Mouse (Mus musculus): ENCODE data around the gene Gzmm. TPM values are rescaled to one million over a fixed set of nuclear protein-coding genes. Genes with fewer than 3 reads are reported as not detected.

Gzmm gene
- polyA plus RNA-seq, 1 experiment, result 0.94 TPM

- Histone ChIP-seq H3K36me3 (ENCODE audit: control insufficient read depth, insufficient read depth, low read length) (no peaks in the 10 kb centered on the region), H3K4me1 (ENCODE audit: control insufficient read depth, insufficient read depth, low read length) (peaks cover 8% of the 10 kb centered on the region), H3K27ac (ENCODE audit: insufficient read depth, low read depth, low read length) (no peak overlapping the region), H3K4me3 (ENCODE audit: insufficient read depth, low read depth, low read length) (peak overlapping the region; percentile 89), H3K27me3 (replicated peaks; ENCODE audit: control insufficient read depth, insufficient read depth, low read length) (no peaks in the 10 kb centered on the region)
- TF ChIP-seq POLR2A (IDR thresholded peaks at IDR 0.05; ENCODE audit: low read depth, low read length) (no peak), CTCF (conservative IDR thresholded peaks at IDR 0.05; ENCODE audit: insufficient read depth, insufficient read length, low read depth, low read length) (no peak)
- 25% methylated on average over 15 of the region's 15 CpGs for WGBS
- DNase-seq, result no peak
These were observed 18.5 kb upstream of the Gzmm start for GRCm38 (mm10) chr10:79670071-79670888.

- Histone ChIP-seq H3K27me3 (replicated peaks; ENCODE audit: control insufficient read depth, insufficient read depth, low read length) (no peaks in the 10 kb centered on the region), H3K36me3 (ENCODE audit: control insufficient read depth, insufficient read depth, low read length) (no peaks in the 10 kb centered on the region), H3K4me3 (ENCODE audit: insufficient read depth, low read depth, low read length) (no peak overlapping the region), H3K4me1 (ENCODE audit: control insufficient read depth, insufficient read depth, low read length) (peaks cover 8% of the 10 kb centered on the region), H3K27ac (ENCODE audit: insufficient read depth, low read depth, low read length) (no peak overlapping the region)
- 45% methylated on average over 6 of the region's 6 CpGs for WGBS
- TF ChIP-seq CTCF (conservative IDR thresholded peaks at IDR 0.05; ENCODE audit: insufficient read depth, insufficient read length, low read depth, low read length) (no peak), POLR2A (IDR thresholded peaks at IDR 0.05; ENCODE audit: low read depth, low read length) (no peak)
- DNase-seq, result no peak
These were observed 17.3 kb upstream of the Gzmm start for GRCm38 (mm10) chr10:79671396-79672087.

GRCm38 (mm10) chr10:79672088-79672455 lies 16.7 kb upstream of the Gzmm start:
- no peak overlapping the region for H3K4me3 ChIP-seq (ENCODE audit: insufficient read depth, low read depth, low read length)
- H3K36me3 ChIP-seq (ENCODE audit: control insufficient read depth, insufficient read depth, low read length), result no peaks in the 10 kb centered on the region
- DNase-seq, result peak; percentile 39
- H3K27ac ChIP-seq (ENCODE audit: insufficient read depth, low read depth, low read length), result no peak overlapping the region
- TF ChIP-seq POLR2A (IDR thresholded peaks at IDR 0.05; ENCODE audit: low read depth, low read length), result no peak
- no peak; the same call in 1 of the 2 replicates for TF ChIP-seq CTCF (conservative IDR thresholded peaks at IDR 0.05; ENCODE audit: insufficient read depth, insufficient read length, low read depth, low read length)
- no peaks in the 10 kb centered on the region for H3K27me3 ChIP-seq (replicated peaks; ENCODE audit: control insufficient read depth, insufficient read depth, low read length)
- H3K4me1 ChIP-seq (ENCODE audit: control insufficient read depth, insufficient read depth, low read length), result peaks cover 8% of the 10 kb centered on the region
- WGBS, result 40% methylated on average over 3 of the region's 3 CpGs

- Histone ChIP-seq H3K4me3 (ENCODE audit: insufficient read depth, low read depth, low read length) (no peak overlapping the region), H3K4me1 (ENCODE audit: control insufficient read depth, insufficient read depth, low read length) (peaks cover 8% of the 10 kb centered on the region), H3K36me3 (ENCODE audit: control insufficient read depth, insufficient read depth, low read length) (no peaks in the 10 kb centered on the region), H3K27me3 (replicated peaks; ENCODE audit: control insufficient read depth, insufficient read depth, low read length) (no peaks in the 10 kb centered on the region), H3K27ac (ENCODE audit: insufficient read depth, low read depth, low read length) (no peak overlapping the region)
- 93% methylated on average over 3 of the region's 3 CpGs for WGBS
- no peak for DNase-seq
- TF ChIP-seq CTCF (conservative IDR thresholded peaks at IDR 0.05; ENCODE audit: insufficient read depth, insufficient read length, low read depth, low read length), result no peak
- no peak for TF ChIP-seq POLR2A (IDR thresholded peaks at IDR 0.05; ENCODE audit: low read depth, low read length)
These were observed 15.8 kb upstream of the Gzmm start for GRCm38 (mm10) chr10:79673054-79673453.

- 78% methylated on average over 44 of the region's 44 CpGs for WGBS
- Histone ChIP-seq H3K4me1 (ENCODE audit: control insufficient read depth, insufficient read depth, low read length) (peaks cover 2% of the 10 kb centered on the region), H3K36me3 (ENCODE audit: control insufficient read depth, insufficient read depth, low read length) (no peaks in the 10 kb centered on the region), H3K27ac (ENCODE audit: insufficient read depth, low read depth, low read length) (no peak overlapping the region), H3K4me3 (ENCODE audit: insufficient read depth, low read depth, low read length) (no peak overlapping the region), H3K27me3 (replicated peaks; ENCODE audit: control insufficient read depth, insufficient read depth, low read length) (no peaks in the 10 kb centered on the region)
- TF ChIP-seq CTCF (conservative IDR thresholded peaks at IDR 0.05; ENCODE audit: insufficient read depth, insufficient read length, low read depth, low read length), result no peak
- TF ChIP-seq POLR2A (IDR thresholded peaks at IDR 0.05; ENCODE audit: low read depth, low read length), result no peak
- DNase-seq, result no peak
These were observed 13.3 kb upstream of the Gzmm start for GRCm38 (mm10) chr10:79675346-79676035.

- peak overlapping the region; percentile 65 for H3K27ac ChIP-seq (ENCODE audit: insufficient read depth, low read depth, low read length)
- DNase-seq, result no peak
- peak overlapping the region; percentile 48 for H3K4me3 ChIP-seq (ENCODE audit: insufficient read depth, low read depth, low read length)
- 26% methylated on average over 11 of the region's 11 CpGs for WGBS
- H3K27me3 ChIP-seq (replicated peaks; ENCODE audit: control insufficient read depth, insufficient read depth, low read length), result no peaks in the 10 kb centered on the region
- TF ChIP-seq CTCF (conservative IDR thresholded peaks at IDR 0.05; ENCODE audit: insufficient read depth, insufficient read length, low read depth, low read length), result no peak
- TF ChIP-seq POLR2A (IDR thresholded peaks at IDR 0.05; ENCODE audit: low read depth, low read length), result no peak
- H3K4me1 ChIP-seq (ENCODE audit: control insufficient read depth, insufficient read depth, low read length), result peaks cover 10% of the 10 kb centered on the region; the same call in 1 of the 2 replicates
- no peaks in the 10 kb centered on the region for H3K36me3 ChIP-seq (ENCODE audit: control insufficient read depth, insufficient read depth, low read length)
These were observed 8.0 kb upstream of the Gzmm start for GRCm38 (mm10) chr10:79680606-79681495.

Measured in kidney, adult 2 months (tissue).